Mouse (Mus musculus): ENCODE measurements at regions not wholly inside any gene's neighbourhood (a gene's known extent, or its start where the extent isn't known, plus 50 kb on each side); places are given as distances from the start of the nearest gene placed in this dataset.

DNA sequence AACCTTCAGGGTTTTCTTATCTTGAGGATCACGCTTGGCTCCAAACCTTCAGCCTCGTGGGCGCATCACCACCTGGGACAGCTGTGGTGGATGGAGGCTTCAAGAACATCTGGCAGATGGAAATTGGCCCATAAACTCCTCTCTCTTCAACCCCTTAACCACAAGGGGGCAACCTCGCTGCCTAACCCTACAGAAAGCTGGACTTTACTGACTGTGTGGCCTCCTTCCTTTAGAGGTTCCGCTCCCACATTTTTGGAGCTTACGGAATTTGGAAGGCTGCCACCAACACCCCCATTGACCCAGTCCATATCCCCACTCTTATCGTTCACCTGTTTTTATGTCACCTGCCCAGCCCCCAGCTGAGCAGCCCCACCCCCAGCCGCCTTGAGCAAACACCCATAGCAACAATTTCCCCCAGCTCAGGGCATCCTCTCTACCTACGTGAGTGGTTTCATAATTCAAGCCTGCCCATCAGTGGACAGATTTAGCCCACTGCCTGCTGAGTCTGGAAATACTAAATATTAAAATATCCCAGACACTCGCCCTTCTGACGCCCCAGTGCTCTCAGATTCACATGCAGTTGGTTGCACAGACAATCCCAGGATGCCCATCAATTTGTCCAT, 167.0 kb upstream of the Slc22a22 start:
- DNase-seq (ENCODE audit: low spot score in 2 of 2) = peak in 1 of 2 experiments; percentile 5

DNA sequence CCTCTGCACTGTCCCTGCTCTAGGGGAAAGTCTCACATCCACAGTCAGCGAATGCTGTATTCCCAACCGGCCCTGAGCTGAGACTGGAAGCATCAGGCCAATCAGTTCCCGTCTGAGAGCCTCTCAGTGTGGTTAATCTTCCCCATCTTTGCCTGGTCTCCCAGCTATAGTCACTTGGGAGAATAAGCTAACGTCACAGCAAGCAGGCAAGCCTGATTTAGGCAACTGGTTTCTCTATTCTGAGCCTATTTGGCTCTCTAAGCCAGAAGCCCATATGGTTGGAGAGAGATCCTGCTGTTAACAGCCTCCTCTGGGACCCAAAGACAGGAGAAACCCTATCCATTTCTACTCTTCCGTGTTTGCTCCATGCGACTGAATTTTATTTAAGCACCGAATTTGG, 161.7 kb upstream of the Slc22a22 start:
- DNase-seq (ENCODE audit: low spot score in 2 of 2) = no peak

DNA sequence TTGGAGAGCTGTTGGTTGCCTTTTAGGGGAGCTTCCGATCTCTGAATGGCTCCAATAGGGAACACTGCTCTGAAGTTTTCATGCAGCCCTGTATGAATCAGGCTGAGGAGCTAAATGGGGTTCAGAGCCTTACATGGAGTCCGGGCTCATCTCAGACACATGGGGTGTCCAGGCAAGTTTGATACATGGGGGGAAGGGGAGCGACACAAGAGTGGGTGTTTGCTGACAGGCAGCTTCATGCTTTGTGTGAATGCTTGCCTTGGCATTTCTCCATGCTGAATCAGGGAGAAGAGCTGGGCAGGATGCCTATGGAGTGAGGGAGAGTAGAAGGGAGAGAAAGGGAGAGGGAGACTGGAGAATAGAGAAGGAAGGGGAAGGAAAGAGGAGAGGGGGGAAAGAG, 155.6 kb upstream of the Slc22a22 start:
- DNase-seq (ENCODE audit: low spot score in 2 of 2) = no peak

DNA sequence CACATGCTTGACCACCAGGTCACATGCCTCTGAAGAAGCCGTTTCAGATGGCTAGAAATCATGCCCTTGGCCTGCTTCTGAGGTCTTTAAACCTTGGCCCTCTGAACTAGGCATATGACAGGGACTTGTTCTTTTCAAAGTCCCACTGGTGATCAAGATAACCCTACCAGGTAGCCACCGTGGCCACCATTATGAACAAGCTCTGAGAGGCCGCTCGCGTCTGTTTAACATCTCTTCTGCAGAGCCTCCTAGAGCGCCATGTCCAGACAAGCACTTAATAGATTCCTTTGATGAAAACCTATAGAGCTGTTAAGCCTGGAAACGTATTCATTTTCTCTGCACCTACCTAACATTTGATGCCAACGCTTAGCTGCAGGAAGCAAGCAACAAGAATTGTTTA, 155.1 kb upstream of the Slc22a22 start:
- DNase-seq (ENCODE audit: low spot score in 2 of 2) = no peak

DNA sequence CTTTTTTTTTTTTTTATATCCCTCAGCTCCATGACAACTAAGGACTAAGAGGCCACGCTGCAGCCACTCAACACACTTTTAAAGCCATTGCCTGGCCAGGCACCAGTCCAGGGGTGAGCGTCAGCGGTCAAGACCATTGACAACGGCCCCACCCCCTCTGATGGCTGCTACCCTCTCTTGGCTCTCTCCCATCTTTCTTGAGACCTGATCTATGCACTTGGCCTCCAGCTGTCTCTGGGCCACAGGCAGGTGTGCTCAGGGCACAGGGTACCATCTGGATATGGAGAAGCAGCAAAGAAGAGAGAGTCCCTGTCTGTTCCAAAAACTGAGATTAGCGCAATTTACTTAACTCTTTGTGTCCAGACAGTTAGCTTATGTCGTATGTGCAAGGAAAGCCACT, 141.0 kb upstream of the Slc22a22 start:
- no peak for DNase-seq (ENCODE audit: low spot score in 2 of 2)

DNA sequence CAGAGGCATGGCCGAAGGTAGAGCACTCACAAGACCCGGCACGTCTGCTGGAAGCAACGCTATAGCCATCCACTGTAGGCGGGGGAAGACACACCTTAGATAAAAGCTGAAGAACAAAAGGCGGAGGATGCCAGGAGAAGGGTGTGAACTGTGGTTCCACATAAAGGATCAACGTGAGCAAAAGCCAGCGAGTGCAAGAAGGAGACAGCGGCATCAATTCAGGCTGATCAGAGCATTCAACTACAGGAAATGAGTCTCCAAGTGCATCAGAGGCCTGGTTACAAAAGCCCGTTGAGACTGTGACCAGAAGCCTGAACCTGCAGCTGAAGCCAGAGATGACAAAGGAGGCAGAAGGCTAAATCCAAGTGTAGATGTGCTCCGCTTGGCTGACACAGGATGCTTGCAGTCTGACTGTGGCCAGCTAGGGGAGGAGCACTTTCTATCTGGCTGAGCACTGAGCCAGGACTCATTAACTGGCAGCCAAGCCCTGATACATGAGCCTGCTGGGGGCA, 139.5 kb upstream of the Slc22a22 start:
- peak in 1 of 2 experiments; percentile 16 for DNase-seq (ENCODE audit: low spot score in 2 of 2)

DNA sequence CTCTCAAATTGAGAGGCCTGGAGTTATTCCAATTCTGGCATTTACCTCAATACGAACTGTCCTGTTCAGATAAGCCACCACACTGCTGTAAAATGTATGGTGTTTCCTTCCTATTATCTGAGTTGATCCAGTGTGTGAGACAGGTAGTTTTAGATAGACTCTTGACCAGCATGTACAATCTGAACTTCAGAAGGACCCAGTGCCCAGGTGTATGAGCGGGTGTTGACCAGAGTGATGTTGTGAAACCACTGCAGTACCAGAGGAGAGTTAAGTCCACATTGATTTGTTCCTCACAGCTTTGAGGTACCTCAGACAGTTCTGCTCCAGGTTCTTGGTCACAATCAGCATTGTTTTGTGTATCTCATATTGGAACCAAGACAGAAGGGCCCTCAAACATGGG, 132.6 kb upstream of the Slc22a22 start:
- DNase-seq (ENCODE audit: low spot score in 2 of 2) = no peak

DNA sequence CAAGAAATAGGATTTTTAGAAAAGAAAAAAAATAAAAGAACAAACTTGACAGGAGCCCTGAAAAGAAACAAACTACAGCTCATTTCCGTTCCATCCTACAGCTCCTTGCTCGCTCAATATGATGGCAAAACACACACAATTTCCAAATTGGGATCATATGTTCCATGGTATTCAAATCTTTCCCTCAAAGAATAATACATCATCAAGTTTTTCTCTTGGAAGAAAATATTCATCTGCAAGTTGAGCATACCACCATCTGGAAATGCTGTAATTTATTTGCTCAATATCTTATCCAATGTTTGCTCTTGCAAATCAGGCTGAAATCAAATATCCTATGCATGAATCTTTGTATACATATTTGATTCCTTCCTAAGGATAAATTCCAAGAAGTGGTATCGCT, 131.1 kb upstream of the Slc22a22 start:
- no peak for DNase-seq (ENCODE audit: low spot score in 2 of 2)

DNA sequence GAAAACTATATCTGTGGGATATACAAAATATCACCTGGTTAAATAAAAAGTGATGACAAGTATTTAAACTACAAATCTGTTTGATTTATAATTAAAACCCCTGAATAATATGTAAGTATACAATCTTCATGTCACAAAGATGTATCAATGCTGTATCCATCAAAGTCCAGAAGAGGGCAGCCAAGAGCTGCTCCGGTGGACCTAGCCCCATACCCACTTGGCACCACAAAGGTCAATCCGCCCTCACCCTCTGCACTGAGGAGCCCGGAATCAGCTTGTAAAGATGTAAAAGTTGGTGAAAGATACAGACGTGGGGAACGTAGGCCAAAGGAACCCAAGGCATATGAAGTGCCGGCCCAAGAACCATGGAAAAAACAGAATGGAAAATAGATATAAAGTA, 123.1 kb upstream of the Slc22a22 start:
- DNase-seq (ENCODE audit: low spot score in 2 of 2) = peak; percentile 18 to 26

DNA sequence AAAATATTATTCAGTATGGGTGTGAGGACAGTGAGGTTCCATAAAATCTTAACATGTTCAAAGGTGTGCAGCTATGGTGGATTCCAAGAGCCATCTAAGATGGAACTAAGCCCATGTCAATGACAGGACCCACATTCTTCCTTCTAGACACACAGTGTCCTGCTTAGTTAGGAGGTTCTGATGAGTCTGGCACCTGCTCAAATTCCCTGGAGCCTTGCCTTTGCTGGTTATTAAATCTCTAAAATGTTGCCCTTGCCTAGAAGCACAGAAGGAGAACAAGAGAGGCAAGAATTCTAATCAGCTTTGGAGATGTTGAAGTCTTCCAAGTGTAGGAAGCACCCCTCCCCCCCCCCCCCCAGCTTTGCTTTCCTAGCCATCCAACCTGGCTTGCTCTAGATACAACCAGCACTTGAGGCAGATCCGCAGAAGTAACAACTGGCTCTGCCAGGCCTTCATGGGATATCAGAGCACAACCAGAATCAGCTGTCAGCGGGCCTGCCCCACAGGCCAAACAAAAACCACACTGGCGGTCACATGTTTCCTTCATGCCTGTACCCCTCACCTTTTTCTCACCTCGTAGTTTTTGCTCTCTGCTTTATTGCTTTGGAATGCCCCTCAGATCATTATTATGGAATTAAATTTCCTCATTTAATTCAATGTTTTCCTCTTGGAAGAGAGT, 116.0 kb upstream of the Slc22a22 start:
- no peak for DNase-seq (ENCODE audit: low spot score in 2 of 2)

DNA sequence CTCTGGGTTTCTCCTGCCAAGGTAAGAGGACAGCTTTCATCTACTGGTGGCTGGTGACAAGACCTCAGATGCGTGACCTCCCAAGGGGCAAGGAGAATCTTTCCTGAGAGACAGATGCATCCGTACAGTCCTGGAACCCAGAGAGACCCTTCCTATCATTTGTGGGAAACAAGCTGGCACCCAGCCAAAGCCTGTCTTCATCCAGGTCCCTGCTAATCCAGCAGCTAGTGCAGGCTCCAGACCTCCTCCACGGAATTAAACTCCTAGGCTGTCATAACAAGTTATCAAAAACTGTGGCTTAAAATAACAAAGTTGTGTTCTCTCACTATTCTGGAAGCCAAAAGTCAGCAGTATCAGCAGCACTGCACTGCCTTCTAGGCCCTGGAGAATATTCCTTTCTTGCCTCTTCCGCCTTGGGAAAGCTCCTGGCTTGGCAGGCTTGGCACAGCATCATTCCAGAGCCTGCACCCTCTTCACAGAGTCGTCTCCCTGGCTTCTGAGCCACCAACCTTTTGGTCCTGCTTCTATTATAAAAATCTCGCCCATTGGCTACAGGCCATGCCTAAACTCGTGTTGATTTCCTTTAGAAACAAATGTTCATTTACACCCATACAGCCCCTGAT, 113.3 kb upstream of the Slc22a22 start:
- no peak for DNase-seq (ENCODE audit: low spot score in 2 of 2)

DNA sequence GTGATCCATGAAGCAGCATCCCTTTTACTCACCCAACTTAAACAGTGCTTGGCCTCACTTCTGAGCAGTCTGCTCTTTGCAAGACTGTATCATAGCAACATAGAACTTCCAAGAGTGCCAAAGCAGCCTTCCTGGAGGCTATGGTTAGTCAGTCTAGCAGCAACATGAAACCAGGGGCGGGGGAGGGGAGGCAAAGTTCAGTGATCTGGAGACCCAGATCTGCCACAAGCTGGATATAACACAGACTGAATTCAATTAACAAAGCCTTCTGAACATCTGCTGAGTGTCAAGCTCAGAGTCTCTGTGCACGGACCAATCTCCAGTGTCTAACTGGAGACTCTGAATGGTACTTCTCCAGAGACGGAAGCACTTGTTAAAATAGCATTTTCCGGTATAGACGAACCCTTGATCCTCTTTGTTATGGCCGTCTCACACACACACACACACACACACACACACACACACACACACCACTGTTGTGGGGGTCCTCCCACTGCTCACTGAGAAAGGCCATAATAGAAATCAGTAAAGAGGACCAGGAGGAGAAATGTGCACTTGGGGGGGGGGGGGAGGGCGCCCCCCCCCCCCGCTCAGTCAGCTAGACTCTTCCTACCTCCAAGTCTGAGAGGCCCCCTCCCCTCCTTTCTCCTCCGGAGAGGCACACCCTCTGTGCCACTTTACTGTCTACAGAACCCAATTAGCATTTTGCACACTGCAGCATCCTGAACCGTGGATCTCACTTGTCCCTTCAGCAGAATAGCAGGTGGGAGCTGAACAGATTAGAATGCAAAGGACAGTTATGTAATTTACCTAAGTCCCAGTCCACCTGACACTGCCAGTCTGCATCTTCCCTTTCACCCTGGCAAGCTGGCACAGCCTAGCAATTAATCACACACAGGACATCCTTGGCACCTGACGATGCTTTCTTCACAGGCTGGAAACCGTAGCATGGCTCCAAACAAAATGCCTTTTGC, 112.3 kb upstream of the Slc22a22 start:
- DNase-seq (ENCODE audit: low spot score in 2 of 2) = no peak

DNA sequence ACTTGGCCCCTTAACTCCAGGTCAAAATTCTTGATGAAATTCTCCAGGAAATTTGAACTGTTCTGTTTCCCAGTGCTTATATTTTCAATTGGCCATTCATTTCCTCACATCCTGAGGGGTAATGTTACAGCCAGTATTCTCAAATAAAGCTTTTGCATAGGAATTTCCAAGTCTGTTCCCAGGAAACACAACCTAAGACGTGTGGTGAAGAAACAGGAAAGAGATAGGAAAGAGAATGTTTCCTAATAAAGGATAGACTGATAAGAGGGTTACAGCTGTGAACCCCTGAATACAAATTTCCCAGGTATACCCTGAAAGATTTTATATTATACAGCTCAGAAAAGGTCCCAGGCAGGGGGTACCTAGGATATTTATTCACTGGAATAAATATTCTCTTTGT, 108.0 kb upstream of the Slc22a22 start:
- no peak for DNase-seq (ENCODE audit: low spot score in 2 of 2)

DNA sequence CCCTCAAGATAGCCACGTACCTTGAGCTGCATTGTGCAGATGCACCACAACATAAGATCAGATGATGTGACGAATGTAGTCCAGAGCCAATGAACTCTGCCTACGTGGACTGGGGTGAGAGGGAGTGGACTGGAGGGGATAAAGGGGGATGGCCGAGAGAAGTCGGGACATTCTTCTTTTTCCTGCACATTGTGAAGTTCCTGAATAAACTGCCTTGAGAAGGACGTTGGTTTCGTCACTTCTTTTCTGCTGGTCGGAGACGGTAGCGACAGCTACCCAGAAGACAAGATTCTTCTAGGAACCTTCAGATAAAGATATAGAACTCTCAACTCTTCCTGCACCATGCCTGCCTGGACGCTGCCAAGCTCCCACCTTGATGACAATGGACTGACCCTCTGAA, 107.1 kb upstream of the Slc22a22 start:
- DNase-seq (ENCODE audit: low spot score in 2 of 2) = no peak

DNA sequence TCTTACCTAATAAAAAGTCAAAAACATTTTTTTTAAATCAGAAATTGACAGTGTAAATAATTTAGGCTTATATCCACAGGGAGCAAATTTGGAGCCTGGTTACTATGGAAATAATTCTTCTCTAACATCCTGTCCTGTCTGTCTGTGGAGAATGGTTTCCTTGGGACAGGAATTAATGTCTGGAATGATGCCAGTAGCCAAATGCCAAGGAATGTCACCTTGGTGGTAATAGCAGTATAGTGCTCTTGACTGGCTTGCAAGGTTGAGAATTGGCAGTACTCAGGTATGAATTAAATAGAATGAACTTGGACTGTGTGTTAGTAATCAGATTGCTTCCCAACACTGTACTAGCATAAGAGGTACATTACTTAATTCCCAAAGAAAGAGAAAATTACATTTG, 103.8 kb upstream of the Slc22a22 start:
- DNase-seq (ENCODE audit: low spot score in 2 of 2) = no peak

DNA sequence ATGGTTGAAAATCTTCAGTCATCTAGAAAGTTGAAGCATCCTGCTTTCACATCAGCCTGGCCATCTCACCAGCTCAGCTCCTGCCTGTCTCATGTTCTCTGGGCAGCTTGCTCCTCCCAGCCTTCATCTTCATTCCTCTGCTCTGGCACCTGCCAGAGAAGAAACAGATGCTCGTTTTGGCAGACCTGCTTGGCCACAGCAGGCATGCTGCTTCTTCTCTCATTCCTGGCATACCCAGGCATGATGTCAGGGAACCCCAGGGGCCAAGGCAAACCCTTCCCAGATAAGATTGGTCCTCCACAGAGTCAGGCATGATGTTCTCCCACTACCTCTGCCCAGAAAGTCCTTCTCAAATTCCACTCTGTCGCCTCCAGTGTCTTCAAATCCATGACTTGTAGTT, 101.4 kb upstream of the Slc22a22 start:
- no peak for DNase-seq (ENCODE audit: low spot score in 2 of 2)

DNA sequence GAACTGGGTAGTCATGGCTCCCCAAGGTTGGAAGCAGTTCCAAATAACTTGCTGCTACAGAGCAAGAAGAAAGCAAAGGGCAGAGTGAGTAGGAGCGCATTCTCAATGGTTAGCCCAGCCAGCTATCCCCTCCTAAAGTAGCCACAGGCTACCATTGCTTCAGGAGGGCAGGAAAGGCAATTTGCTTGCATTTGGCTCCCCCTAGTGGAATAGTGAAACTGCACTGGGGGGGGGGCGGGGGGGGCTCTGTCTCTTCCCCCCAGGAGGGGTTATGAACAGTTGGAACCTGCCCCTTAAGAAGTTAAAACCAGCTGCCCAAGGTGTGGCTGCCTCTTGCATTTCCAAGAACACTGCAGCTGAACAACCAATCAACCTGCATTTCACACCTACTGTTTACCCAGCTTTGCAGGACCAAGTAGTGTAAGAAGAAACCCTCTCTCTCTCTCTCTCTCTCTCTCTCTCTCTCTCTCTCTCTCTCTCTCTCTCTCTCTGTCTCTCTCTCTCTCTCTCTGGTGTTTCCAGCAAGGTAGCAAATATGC, 96.7 kb upstream of the Slc22a22 start:
- no peak for DNase-seq (ENCODE audit: low spot score in 2 of 2)

DNA sequence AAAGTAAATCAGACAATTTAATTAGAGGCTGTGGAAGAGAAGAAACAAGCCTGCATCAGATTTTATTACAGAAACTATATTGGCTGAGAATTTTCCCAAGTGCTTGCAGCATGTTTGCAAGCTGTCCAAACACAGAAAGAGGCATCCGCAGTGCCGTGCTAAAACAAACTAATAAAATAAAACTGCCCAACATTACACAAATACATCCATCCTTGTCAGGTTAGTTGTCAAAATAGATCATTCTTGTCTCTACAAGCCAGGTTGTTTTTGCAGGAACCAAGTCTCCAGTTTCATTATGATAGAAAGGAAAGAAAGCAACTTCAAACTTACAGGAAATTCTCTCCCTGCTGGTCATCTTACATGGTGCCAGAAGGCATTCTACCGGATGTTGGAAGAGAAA, 95.0 kb upstream of the Slc22a22 start:
- no peak for DNase-seq (ENCODE audit: low spot score in 2 of 2)

DNA sequence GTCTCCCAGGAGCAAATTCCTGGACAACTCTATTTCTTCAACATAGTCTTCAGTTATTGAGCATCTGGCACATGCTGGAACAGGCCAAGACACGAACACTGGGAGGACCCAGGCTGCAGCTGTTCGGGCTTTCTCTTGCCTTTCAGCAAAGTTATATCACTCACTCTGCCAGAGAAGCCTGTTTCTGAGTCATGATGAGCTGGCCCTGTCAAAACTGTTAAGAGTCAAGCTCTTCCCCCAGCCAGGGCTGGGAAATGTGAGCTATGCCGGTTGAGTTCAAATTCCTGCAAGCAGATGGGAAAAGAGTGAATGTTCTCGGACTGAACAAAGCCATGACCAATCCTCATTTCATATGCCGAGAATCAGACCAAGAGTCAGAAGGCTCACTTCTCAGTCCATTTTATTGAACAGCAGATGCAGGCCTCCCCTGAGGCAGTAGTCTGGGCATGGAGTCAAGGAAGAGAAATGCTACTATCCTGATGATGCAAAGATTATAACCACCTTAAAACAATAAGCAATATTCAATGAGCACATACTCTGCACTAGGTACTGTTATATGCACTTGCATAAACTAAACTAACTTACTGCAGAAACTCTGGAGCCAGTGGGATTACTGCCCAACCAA, 90.7 kb upstream of the Slc22a22 start:
- DNase-seq (ENCODE audit: low spot score in 2 of 2) = peak; percentile 12 to 18

DNA sequence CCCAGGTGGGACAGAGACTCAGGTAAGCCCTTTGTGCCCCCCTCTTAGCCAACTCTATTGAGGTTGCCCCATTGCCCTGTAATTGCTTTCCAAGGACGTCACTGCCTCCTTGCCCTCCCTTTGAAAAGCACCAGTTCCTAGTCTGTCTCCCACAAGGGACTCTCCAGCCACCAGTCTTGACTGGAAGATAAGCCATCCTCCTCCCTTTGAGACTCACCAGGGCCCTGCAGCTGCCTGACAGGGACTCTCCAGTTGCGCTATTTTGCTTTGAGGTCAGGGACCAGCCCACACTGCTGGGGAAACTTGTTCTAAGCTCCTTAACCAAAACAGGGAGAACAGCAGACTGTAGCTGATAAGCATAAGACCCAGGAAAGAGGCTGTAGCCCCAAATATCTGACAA, 69.7 kb upstream of the Slc22a22 start:
- DNase-seq (ENCODE audit: low spot score in 2 of 2) = no peak

DNA sequence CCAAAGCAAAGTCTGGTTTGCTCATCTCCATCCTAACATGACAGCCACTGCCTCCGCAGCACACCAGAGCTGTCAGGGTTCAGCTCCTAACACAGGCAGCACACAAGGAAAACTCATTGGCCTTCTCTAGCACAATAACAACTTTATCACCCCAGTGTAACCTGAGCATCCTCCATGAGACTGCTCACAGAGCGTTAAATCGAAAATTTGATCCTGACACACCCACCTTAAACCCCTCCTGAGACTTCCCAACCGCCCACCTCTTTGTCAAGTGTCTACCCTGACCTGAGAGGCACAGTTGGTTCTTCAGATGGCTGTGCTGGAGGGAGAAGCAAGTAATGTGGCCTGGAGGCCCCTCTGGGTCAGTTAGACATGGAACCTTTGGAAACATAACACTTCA, 67.7 kb upstream of the Slc22a22 start:
- DNase-seq (ENCODE audit: low spot score in 2 of 2) = no peak
